Comparison of ENCODE assay signal across 18 mouse cellular contexts in the genomic region with DNA sequence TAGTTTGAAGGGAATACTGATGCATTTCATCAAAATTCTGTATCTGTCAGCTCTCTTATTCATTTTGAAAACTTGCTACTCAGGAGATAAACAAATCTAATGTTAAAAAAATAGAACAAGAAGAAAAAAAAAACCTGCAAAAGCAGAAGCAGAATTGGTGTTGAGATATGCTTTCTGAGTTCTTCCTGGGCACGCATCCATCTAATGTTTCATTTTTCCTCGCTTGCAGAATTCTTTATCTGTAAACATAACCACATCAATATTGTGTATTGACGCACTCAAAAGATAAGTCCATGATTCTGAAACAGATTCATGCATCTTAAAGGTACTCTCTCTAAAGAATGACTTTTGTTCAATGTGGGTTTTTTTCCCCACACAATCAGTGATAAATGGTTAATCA.
DNase-seq lines count a peak whose midpoint lies in the region; ATAC-seq and TF ChIP-seq lines count a peak whose summit lies in the region.
"Had no signal": no experiment of that assay in that cellular context is flagged by ENCODE, and none has a peak within 500 bp of the region (broad histone marks: within the 10 kb centered on the region; RNA-seq: fewer than 3 reads in every experiment).

No protein-coding gene starts in this region.

- peak; percentile 48 for DNase-seq in MEL (ENCODE audit: low read depth, low spot score)
- no peak for DNase-seq in forebrain, embryonic 14.5 days (ENCODE audit: low spot score)
- DNase-seq: adrenal gland, adult 2 months; adrenal gland, adult 8-10 months; adrenal gland, postnatal 10 days; adrenal gland, postnatal 14 days; adrenal gland, postnatal 25 days; B cell, adult 2 months; cerebellum, adult 11 months; cerebellum, adult 11-12 months; cerebellum, adult 18-20 months; cerebellum, adult 2 months; cerebellum, adult 8-10 months had no signal

- H3K27me3 ChIP-seq in MEL (ENCODE audit: control insufficient read depth in 1 of 2, insufficient read depth in 2 of 2, low read length in 2 of 2), result no peaks in the 10 kb centered on the region
- no peaks in the 10 kb centered on the region for H3K27me3 ChIP-seq in forebrain, embryonic 14.5 days (replicated peaks; ENCODE audit: control insufficient read depth, insufficient read depth, low read length)
- H3K27me3 ChIP-seq: CH12.LX, Patski had no signal

- no peak overlapping the region for H3K9ac ChIP-seq in MEL (ENCODE audit: control insufficient read depth, low read depth, low read length, poor library complexity, severe bottlenecking)
- H3K9ac ChIP-seq in forebrain, embryonic 14.5 days (ENCODE audit: low read length), result no peak overlapping the region

- no peak for TF ChIP-seq RAD21 in MEL (IDR thresholded peaks at IDR 0.05; ENCODE audit: low read depth, low read length)

- no peaks in the 10 kb centered on the region for H3K79me2 ChIP-seq in MEL (ENCODE audit: control insufficient read depth, insufficient read depth, low read length, poor library complexity)

- peak; percentile 32 to 61; a peak in 3 of 4 replicates for TF ChIP-seq EP300 in MEL (IDR thresholded peaks at IDR 0.05; ENCODE audit: low read depth in 1 of 2, low read length in 2 of 2)

- H3K4me1 ChIP-seq in MEL (ENCODE audit: control insufficient read depth in 1 of 2, insufficient read depth in 2 of 2, low read length in 2 of 2), result no peaks in the 10 kb centered on the region; a peak in 1 of 4 replicates
- no peaks in the 10 kb centered on the region for H3K4me1 ChIP-seq in forebrain, embryonic 14.5 days (ENCODE audit: control insufficient read depth, insufficient read depth, low read length)

- no peak overlapping the region for H3K4me2 ChIP-seq in forebrain, embryonic 14.5 days (ENCODE audit: low read length)

- 91% methylated on average over 3 of the region's 3 CpGs for WGBS in forebrain, embryonic 14.5 days

- H3K27ac ChIP-seq in MEL (ENCODE audit: control insufficient read depth, low read depth, low read length), result no peak overlapping the region
- no peak overlapping the region for H3K27ac ChIP-seq in forebrain, embryonic 14.5 days (ENCODE audit: low read depth, low read length)

- no peak for TF ChIP-seq CTCF in MEL (IDR thresholded peaks at IDR 0.05 in 2 of 3, conservative IDR thresholded peaks at IDR 0.05 in 1 of 3; ENCODE audit: control insufficient read depth in 1 of 3, insufficient read depth in 1 of 3, low read depth in 2 of 3, low read length in 3 of 3, poor library complexity in 1 of 3, severe bottlenecking in 1 of 3)

- peaks cover 0 to 2% of the 10 kb centered on the region in 2 experiments; a peak in 1 of 4 replicates for H3K36me3 ChIP-seq in MEL (ENCODE audit: control insufficient read depth in 1 of 2, insufficient read depth in 2 of 2, low read length in 2 of 2)
- no peaks in the 10 kb centered on the region for H3K36me3 ChIP-seq in forebrain, embryonic 14.5 days (ENCODE audit: control insufficient read depth, insufficient read depth, low read length)
- H3K36me3 ChIP-seq: G1E had no signal

- no peak for ATAC-seq in forebrain, embryonic 14.5 days
- ATAC-seq: activated CD4-positive, CD25-positive, alpha-beta regulatory T cell, adult 4 months; CD4-positive, CD25-positive, alpha-beta regulatory T cell, adult 4 months; Patski had no signal

- TF ChIP-seq POLR2A in MEL (IDR thresholded peaks at IDR 0.05; ENCODE audit: control insufficient read depth in 1 of 2, insufficient read depth in 1 of 2, low read depth in 1 of 2, low read length in 2 of 2, poor library complexity in 1 of 2), result no peak

- no peak overlapping the region for H3K4me3 ChIP-seq in MEL (ENCODE audit: control insufficient read depth in 1 of 2, insufficient read depth in 1 of 2, low read depth in 2 of 2, low read length in 2 of 2)
- H3K4me3 ChIP-seq in forebrain, embryonic 14.5 days (ENCODE audit: low read depth, low read length), result no peak overlapping the region

- no peaks in the 10 kb centered on the region for H3K9me3 ChIP-seq in MEL (replicated peaks; ENCODE audit: insufficient read depth, low read length)
- no peaks in the 10 kb centered on the region for H3K9me3 ChIP-seq in forebrain, embryonic 14.5 days (replicated peaks; ENCODE audit: control insufficient read depth, low read length)

TF ChIP-seq in MEL, 35 proteins besides CTCF, POLR2A, EP300 and RAD21:
- no peak for TF ChIP-seq HCFC1 (IDR thresholded peaks at IDR 0.05; ENCODE audit: low read depth, low read length)
- no peak for TF ChIP-seq MAX (IDR thresholded peaks at IDR 0.05; ENCODE audit: low read length)
- peak; percentile 60 for TF ChIP-seq GATA1 (IDR thresholded peaks at IDR 0.05; ENCODE audit: low read depth, low read length)
- TF ChIP-seq ETS1 (IDR thresholded peaks at IDR 0.05; ENCODE audit: low read depth, low read length), result peak; percentile 40; the same call in 1 of the 2 replicates
- TF ChIP-seq ZNF384 (IDR thresholded peaks at IDR 0.05; ENCODE audit: low read depth, low read length), result peak; percentile 90
- peak; percentile 81 for TF ChIP-seq RCOR1 (IDR thresholded peaks at IDR 0.05; ENCODE audit: low read depth, low read length)
- TF ChIP-seq TCF12 (IDR thresholded peaks at IDR 0.05; ENCODE audit: low read depth, low read length), result peak; percentile 25; the same call in 1 of the 2 replicates
